Mouse (Mus musculus) megakaryocyte, embryonic 14.5 days (primary cell): ENCODE measurements around the gene Lrmda.

Experiments used
- FLI1 ChIP-seq: IDR thresholded peaks from 2 replicates; pipeline ENCODE4 v1.6.1; 2012; ENCODE audit warnings: low read length, inconsistent platforms, mixed read lengths
- GATA1 ChIP-seq: IDR thresholded peaks from 3 replicates; pipeline ENCODE4 v1.6.1; 2012; ENCODE audit warnings: mixed read lengths, low read length, inconsistent platforms, borderline replicate concordance

DNA sequence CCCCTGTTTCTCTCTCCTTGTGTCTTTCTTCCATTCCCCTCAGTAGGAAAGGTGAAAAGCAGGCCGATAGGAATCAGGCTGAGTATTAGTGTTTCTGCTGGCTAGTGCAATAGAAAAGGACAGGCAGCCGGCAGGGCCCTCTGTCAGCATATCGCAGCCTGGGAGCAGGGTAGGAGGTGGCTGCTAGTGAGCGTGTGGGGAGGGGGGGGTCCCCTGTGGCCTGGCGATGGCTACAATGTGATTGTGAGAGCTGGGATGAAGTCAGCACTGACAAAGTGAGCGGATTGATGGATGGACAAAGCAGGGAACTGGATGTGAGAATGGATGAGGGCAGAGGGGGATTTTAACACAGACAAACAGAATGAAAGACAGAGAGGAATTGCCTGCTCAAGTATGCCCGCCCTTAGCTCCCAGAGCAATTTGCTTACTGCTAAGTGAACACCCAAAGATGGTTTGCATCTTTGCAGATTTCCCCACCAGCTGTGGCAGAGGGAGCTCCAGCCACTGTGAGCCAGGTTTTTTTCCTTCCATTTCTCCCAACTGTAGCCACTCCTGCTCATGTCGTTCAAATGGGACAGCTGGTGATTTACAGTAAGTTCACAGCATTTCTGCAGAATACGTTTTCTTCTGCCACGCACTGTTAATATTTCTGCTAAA is 240.0 kb downstream of the Lrmda start:
- TF ChIP-seq GATA1: no peak
- no peak for TF ChIP-seq FLI1
